Mouse (Mus musculus) limb, embryonic 12.5 days (tissue): ENCODE measurements at regions not wholly inside any gene's neighbourhood (a gene's known extent, or its start where the extent isn't known, plus 50 kb on each side); places are given as distances from the start of the nearest gene placed in this dataset.
A peak's percentile ranks its signal among the peaks of the same experiment; 100 is the strongest.

Experiments used
- ATAC-seq: fragments of 200-750 bp; cut with Nextera tagmentation; 2 replicates; pipeline ENCODE4 v1.8.0; 2017; ENCODE audit warnings: low read depth, moderate TSS enrichment; ENCODE audit not compliant: insufficient number of reproducible peaks, insufficient read depth, low FRiP score, low TSS enrichment
- H3K27ac ChIP-seq: fragments of 300-500 bp; sonication (generic); 2 replicates; pipeline ENCODE4 v1.5.1; 2016; ENCODE audit warnings: mild to moderate bottlenecking, moderate library complexity
- H3K27me3 ChIP-seq: fragments of 300-500 bp; sonication (generic); 2 replicates; pipeline ENCODE4 v1.6.1; 2016; ENCODE audit warnings: mild to moderate bottlenecking, moderate library complexity
- H3K36me3 ChIP-seq: fragments of 300-500 bp; sonication (generic); 2 replicates; pipeline ENCODE4 v1.6.1; 2016; ENCODE audit warnings: mild to moderate bottlenecking, moderate library complexity
- H3K4me1 ChIP-seq: fragments of 300-500 bp; sonication (generic); replicated peaks from 2 replicates; pipeline ENCODE4 v1.6.1; 2016
- H3K4me2 ChIP-seq: fragments of 300-500 bp; sonication (generic); 2 replicates; pipeline ENCODE4 v1.6.1; 2016; ENCODE audit warnings: mild to moderate bottlenecking, moderate library complexity
- H3K4me3 ChIP-seq: fragments of 300-500 bp; sonication (generic); replicated peaks from 2 replicates; pipeline ENCODE4 v1.5.1; 2016; ENCODE audit warnings: mild to moderate bottlenecking
- H3K9ac ChIP-seq: fragments of 300-500 bp; sonication (generic); replicated peaks from 2 replicates; pipeline ENCODE4 v1.6.1; 2016; ENCODE audit warnings: mild to moderate bottlenecking, moderate library complexity
- H3K9me3 ChIP-seq: fragments of 300-500 bp; sonication (generic); 2 replicates; pipeline ENCODE4 v1.6.1; 2016; ENCODE audit warnings: mild to moderate bottlenecking, moderate library complexity
- WGBS: fragments of 180-500 bp; shearing (Covaris S2); methylation state at CpG from one replicate; pipeline ENCODE4 v1.1.7; 2016; 5-methylcytosine and 5-hydroxymethylcytosine counted together

DNA sequence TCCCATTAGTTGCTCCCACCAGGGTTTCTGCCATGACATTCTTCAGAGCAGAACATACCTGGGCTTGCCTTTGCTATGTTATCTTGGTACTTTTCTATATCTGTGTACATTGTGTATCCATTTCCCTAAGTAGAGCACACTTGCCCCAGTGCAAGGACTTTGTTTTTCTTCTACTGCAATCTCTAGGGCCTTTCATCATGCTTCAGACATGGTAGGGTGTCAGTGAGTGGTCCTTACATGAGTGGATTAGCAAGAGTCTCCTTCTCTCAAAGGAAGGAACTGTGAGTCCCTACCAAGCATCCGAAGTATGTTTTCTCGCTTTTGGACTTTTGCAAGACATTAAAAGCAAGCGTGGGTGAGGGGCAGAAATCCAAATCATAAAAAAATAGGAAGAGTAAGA lies 351.4 kb upstream of the Dach1 start:
- H3K4me2 ChIP-seq, result no peak overlapping the region
- peaks cover 11% of the 10 kb centered on the region for H3K4me1 ChIP-seq
- H3K36me3 ChIP-seq, result no peaks in the 10 kb centered on the region
- WGBS, result 91% methylated on average over 3 of the region's 3 CpGs
- H3K9ac ChIP-seq, result no peak overlapping the region
- no peak for ATAC-seq
- no peak overlapping the region for H3K4me3 ChIP-seq
- H3K27me3 ChIP-seq, result no peaks in the 10 kb centered on the region
- H3K27ac ChIP-seq, result no peak overlapping the region
- no peaks in the 10 kb centered on the region for H3K9me3 ChIP-seq

- WGBS, result 78% methylated on average over 6 of the region's 6 CpGs
- H3K9ac ChIP-seq, result no peak overlapping the region
- no peak overlapping the region for H3K4me3 ChIP-seq
- no peaks in the 10 kb centered on the region for H3K36me3 ChIP-seq
- H3K4me1 ChIP-seq, result peaks cover 4% of the 10 kb centered on the region; the same call in 1 of the 2 replicates
- ATAC-seq, result no peak
- H3K27ac ChIP-seq, result no peak overlapping the region
- no peaks in the 10 kb centered on the region for H3K27me3 ChIP-seq
- H3K9me3 ChIP-seq, result no peaks in the 10 kb centered on the region
- H3K4me2 ChIP-seq, result no peak overlapping the region
These were observed 335.8 kb upstream of the Dach1 start for GRCm38 (mm10) chr14:98505321-98505720.

DNA sequence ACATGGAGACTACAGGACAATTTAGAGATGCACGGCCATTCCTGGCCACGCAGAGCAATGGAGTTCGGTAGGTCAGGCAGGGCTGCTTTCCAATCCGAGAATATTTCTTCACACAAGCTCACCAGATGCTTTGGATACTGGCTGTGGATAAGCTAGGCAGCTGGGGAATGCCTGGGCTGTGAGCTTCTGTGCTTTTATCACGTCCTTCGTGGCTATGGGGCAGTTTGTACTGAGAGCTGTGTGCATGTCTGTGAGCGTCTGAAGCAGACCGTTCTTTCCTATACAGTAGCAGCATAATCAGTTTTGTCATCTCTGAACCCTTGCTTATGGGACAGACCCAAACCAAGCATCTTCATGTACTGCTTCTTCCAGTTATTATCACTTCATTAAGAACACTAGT lies 307.9 kb upstream of the Dach1 start:
- 76% methylated on average over 8 of the region's 8 CpGs for WGBS
- Histone ChIP-seq H3K4me1 (0 out of 2 replicates have a peak, but pooled peaks cover 1% of the 10 kb centered on the region), H3K36me3 (no peaks in the 10 kb centered on the region), H3K9ac (no peak overlapping the region), H3K27ac (no peak overlapping the region), H3K27me3 (no peaks in the 10 kb centered on the region), H3K4me3 (no peak overlapping the region), H3K9me3 (no peaks in the 10 kb centered on the region), H3K4me2 (no peak overlapping the region)
- no peak for ATAC-seq

DNA sequence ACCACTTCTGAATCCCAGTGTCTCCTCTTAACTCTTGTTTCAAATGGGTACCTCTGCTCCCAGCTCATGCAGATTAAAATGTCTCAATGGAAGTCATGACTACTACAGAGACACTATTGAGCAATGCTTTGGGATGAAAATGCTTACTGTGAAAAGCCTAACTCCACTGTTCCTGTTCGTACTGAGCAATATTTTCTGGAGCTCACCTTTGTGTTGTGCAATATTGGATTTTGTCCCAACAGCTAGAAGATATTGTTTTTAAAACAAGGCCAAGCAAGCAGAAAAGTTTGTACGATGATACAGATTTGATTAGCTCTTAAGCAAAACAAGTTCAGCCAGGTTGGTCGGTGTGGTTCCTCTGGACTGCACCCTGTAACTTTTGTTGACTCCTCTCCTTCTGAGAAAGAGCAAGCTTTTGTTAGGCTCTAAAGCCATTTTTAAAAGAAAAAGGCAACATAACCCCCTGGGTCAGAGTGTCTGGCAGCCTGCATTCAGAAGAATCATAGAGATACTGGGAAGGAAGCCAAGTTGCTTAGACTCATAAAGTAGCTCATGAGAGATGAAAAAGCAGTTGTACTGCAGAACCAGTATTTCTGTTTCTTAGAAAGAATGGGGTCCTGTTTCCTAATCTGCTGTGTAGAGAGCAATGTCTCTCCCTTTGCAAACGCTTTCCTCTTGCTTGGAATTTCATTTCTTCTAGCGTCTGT lies 302.4 kb upstream of the Dach1 start:
- Histone ChIP-seq H3K4me2 (no peak overlapping the region), H3K9me3 (no peaks in the 10 kb centered on the region), H3K9ac (no peak overlapping the region), H3K27ac (peak overlapping the region; percentile 69; the same call in 1 of the 2 replicates), H3K4me1 (0 out of 2 replicates have a peak, but pooled peaks cover 3% of the 10 kb centered on the region), H3K4me3 (no peak overlapping the region), H3K27me3 (no peaks in the 10 kb centered on the region), H3K36me3 (no peaks in the 10 kb centered on the region)
- WGBS, result 71% methylated on average over 5 of the region's 5 CpGs
- ATAC-seq, result no peak

GRCm38 (mm10) chr14:98454461-98454860 lies 284.9 kb upstream of the Dach1 start:
- H3K27me3 ChIP-seq, result no peaks in the 10 kb centered on the region
- H3K4me3 ChIP-seq, result no peak overlapping the region
- H3K27ac ChIP-seq, result no peak overlapping the region
- no peak overlapping the region for H3K9ac ChIP-seq
- ATAC-seq, result no peak
- H3K4me1 ChIP-seq, result no peaks in the 10 kb centered on the region
- no peaks in the 10 kb centered on the region for H3K9me3 ChIP-seq
- no peak overlapping the region for H3K4me2 ChIP-seq
- WGBS, result 87% methylated on average over 1 of the region's 1 CpGs
- no peaks in the 10 kb centered on the region for H3K36me3 ChIP-seq

- H3K9ac ChIP-seq, result no peak overlapping the region
- 79% methylated on average over 6 of the region's 6 CpGs for WGBS
- no peaks in the 10 kb centered on the region for H3K27me3 ChIP-seq
- no peak for ATAC-seq
- no peak overlapping the region for H3K4me2 ChIP-seq
- no peak overlapping the region for H3K4me3 ChIP-seq
- no peaks in the 10 kb centered on the region for H3K36me3 ChIP-seq
- H3K27ac ChIP-seq, result no peak overlapping the region
- H3K4me1 ChIP-seq, result 0 out of 2 replicates have a peak, but pooled peaks cover 4% of the 10 kb centered on the region
- H3K9me3 ChIP-seq, result no peaks in the 10 kb centered on the region
These were observed 282.6 kb upstream of the Dach1 start for GRCm38 (mm10) chr14:98452191-98452590.

DNA sequence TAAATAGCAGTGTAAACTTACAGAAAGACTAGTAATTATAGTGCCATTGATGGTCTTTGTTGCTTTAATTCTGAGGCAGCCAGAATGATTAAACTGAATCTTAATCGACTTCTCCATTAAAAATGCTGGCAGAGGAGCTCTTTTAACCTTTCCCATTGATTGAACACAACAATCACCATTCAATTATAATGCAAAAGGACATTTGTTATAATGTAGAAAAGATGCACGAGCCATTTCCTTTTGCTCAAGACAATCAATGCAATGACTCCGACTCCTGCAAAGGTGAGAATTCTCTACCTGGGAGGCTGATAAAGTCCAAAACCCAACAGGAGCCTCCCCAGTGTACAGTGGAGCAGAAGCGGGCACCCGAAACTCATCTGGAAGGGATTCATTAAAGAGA lies 280.0 kb upstream of the Dach1 start:
- Histone ChIP-seq H3K27ac (no peak overlapping the region), H3K9ac (no peak overlapping the region), H3K4me2 (no peak overlapping the region), H3K9me3 (no peaks in the 10 kb centered on the region), H3K36me3 (no peaks in the 10 kb centered on the region), H3K4me1 (0 out of 2 replicates have a peak, but pooled peaks cover 4% of the 10 kb centered on the region), H3K27me3 (no peaks in the 10 kb centered on the region), H3K4me3 (no peak overlapping the region)
- 63% methylated on average over 5 of the region's 5 CpGs for WGBS
- no peak for ATAC-seq

- H3K4me2 ChIP-seq, result no peak overlapping the region
- H3K4me3 ChIP-seq, result no peak overlapping the region
- 84% methylated on average over 3 of the region's 3 CpGs for WGBS
- no peaks in the 10 kb centered on the region for H3K27me3 ChIP-seq
- no peaks in the 10 kb centered on the region for H3K36me3 ChIP-seq
- no peaks in the 10 kb centered on the region for H3K9me3 ChIP-seq
- no peak overlapping the region for H3K9ac ChIP-seq
- no peak overlapping the region for H3K27ac ChIP-seq
- ATAC-seq, result no peak
- 0 out of 2 replicates have a peak, but pooled peaks cover 2% of the 10 kb centered on the region for H3K4me1 ChIP-seq
These were observed 272.8 kb upstream of the Dach1 start for GRCm38 (mm10) chr14:98442411-98442810.

GRCm38 (mm10) chr14:98441954-98442353 lies 272.4 kb upstream of the Dach1 start:
- 61% methylated on average over 2 of the region's 2 CpGs for WGBS
- H3K9ac ChIP-seq, result no peak overlapping the region

DNA sequence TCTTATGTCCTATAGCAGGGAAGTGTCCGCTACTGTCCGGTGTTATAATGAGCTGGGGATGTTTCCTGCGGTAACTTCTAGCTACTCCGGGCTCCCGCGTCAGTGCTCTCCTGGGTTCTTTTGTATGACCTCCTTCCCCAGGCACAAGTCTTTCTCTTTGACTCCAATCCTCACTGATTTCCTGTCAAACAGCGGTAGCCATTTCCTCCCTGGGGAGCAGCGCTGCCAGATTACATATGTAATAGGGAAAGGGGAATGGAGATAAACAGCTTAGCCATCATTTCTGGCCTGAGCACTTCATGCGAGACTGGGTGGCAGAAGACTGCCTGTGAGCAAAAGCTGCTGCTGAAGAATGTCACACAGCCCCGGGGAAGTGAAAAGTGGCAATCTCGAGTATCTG lies 262.4 kb upstream of the Dach1 start:
- Histone ChIP-seq H3K27me3 (no peaks in the 10 kb centered on the region), H3K4me3 (no peak overlapping the region), H3K9ac (no peak overlapping the region), H3K4me2 (no peak overlapping the region), H3K36me3 (no peaks in the 10 kb centered on the region), H3K4me1 (no peaks in the 10 kb centered on the region), H3K27ac (no peak overlapping the region), H3K9me3 (no peaks in the 10 kb centered on the region)
- WGBS, result 61% methylated on average over 11 of the region's 11 CpGs
- no peak for ATAC-seq

More at GRCm38 (mm10) chr14:98441954-98442353, 272.4 kb upstream of the Dach1 start:
- ATAC-seq, result no peak
- Histone ChIP-seq H3K9me3 (no peaks in the 10 kb centered on the region), H3K27ac (no peak overlapping the region), H3K36me3 (no peaks in the 10 kb centered on the region), H3K4me3 (no peak overlapping the region), H3K27me3 (no peaks in the 10 kb centered on the region), H3K4me1 (no peaks in the 10 kb centered on the region), H3K4me2 (no peak overlapping the region)

DNA sequence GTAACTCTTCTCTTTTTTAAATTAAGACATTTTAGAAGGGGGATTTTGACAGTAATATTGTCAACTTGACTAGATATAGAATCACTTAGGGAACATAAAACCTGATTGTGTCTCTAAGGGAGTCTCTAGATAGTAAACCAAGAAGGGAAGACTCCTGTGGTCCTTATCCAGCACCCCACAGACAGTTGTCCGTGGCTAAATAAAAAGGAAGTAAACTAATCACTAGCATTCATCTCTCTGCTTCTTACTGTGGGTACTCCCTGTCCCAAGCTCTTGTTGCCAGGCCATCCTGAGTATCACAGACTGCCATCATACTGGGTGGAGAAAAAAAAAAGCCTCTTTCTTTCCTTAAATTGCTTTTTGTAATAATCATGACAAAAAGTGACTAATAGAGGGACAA lies 248.2 kb upstream of the Dach1 start:
- 45% methylated on average over 1 of the region's 1 CpGs for WGBS
- H3K4me3 ChIP-seq, result no peak overlapping the region
- ATAC-seq, result no peak

GRCm38 (mm10) chr14:98414201-98414600 lies 244.6 kb upstream of the Dach1 start:
- Histone ChIP-seq H3K27me3 (no peaks in the 10 kb centered on the region), H3K36me3 (no peaks in the 10 kb centered on the region), H3K27ac (no peak overlapping the region), H3K4me2 (no peak overlapping the region), H3K4me3 (no peak overlapping the region), H3K9ac (no peak overlapping the region), H3K9me3 (no peaks in the 10 kb centered on the region), H3K4me1 (no peaks in the 10 kb centered on the region)
- WGBS, result 65% methylated on average over 7 of the region's 7 CpGs
- no peak for ATAC-seq

More for the DNA sequence above, 248.2 kb upstream of the Dach1 start:
- Histone ChIP-seq H3K27me3 (no peaks in the 10 kb centered on the region), H3K27ac (no peak overlapping the region), H3K36me3 (no peaks in the 10 kb centered on the region), H3K4me1 (no peaks in the 10 kb centered on the region), H3K9ac (no peak overlapping the region), H3K4me2 (no peak overlapping the region), H3K9me3 (no peaks in the 10 kb centered on the region)
